Mouse (Mus musculus) layer of hippocampus, adult 18-20 months (tissue): ENCODE measurements around the gene Cwc27. TPM values are rescaled to one million over a fixed set of nuclear protein-coding genes. Genes with fewer than 3 reads are reported as not detected.

Source experiments
- DNase-seq, 2 experiments: peaks; one replicate each; pipeline ENCODE4 v3.0.0; 2022; ENCODE audit warnings: low spot score in 2 of 2
- total RNA-seq, 2 experiments: library from RNA; stranded (reverse); gene quantifications; 2 replicates each; pipeline ENCODE4 v1.2.3; 2021

The Cwc27 gene
- total RNA-seq, 2 experiments from 2014 or later, result 15.7 to 15.9 TPM

- DNase-seq, result no peak
These were observed 166.8 kb downstream of the Cwc27 start for GRCm38 (mm10) chr13:104650145-104650544.

- DNase-seq, result no peak
These were observed 171.0 kb downstream of the Cwc27 start for GRCm38 (mm10) chr13:104645778-104646425.

GRCm38 (mm10) chr13:104644185-104644584, 172.8 kb downstream of the Cwc27 start:
- DNase-seq, result no peak

GRCm38 (mm10) chr13:104640694-104641454, 176.1 kb downstream of the Cwc27 start:
- DNase-seq, result no peak

GRCm38 (mm10) chr13:104638988-104639387, 178.0 kb downstream of the Cwc27 start:
- no peak for DNase-seq

- DNase-seq, result no peak
These were observed 180.9 kb downstream of the Cwc27 start for GRCm38 (mm10) chr13:104635965-104636462.

- DNase-seq, result no peak
These were observed 182.2 kb downstream of the Cwc27 start for GRCm38 (mm10) chr13:104634708-104635107.

- peak in 1 of 2 experiments; percentile 23 for DNase-seq
These were observed 184.3 kb downstream of the Cwc27 start for GRCm38 (mm10) chr13:104632427-104633167.

- no peak for DNase-seq
These were observed 185.2 kb downstream of the Cwc27 start for GRCm38 (mm10) chr13:104631621-104632205.

GRCm38 (mm10) chr13:104630808-104631207, 186.1 kb downstream of the Cwc27 start:
- DNase-seq, result no peak

- no peak for DNase-seq
These were observed 187.3 kb downstream of the Cwc27 start for GRCm38 (mm10) chr13:104629621-104630020.

- no peak for DNase-seq
These were observed 188.9 kb downstream of the Cwc27 start for GRCm38 (mm10) chr13:104628019-104628418.

GRCm38 (mm10) chr13:104627169-104627909, 189.6 kb downstream of the Cwc27 start:
- DNase-seq, result no peak

- no peak for DNase-seq
These were observed 193.6 kb downstream of the Cwc27 start for GRCm38 (mm10) chr13:104623130-104623891.

- no peak for DNase-seq
These were observed 194.7 kb downstream of the Cwc27 start for GRCm38 (mm10) chr13:104622102-104622743.

GRCm38 (mm10) chr13:104620423-104620822, 196.5 kb downstream of the Cwc27 start:
- no peak for DNase-seq

- peak in 1 of 2 experiments; percentile 29 for DNase-seq
These were observed 197.2 kb downstream of the Cwc27 start for GRCm38 (mm10) chr13:104619503-104620288.

GRCm38 (mm10) chr13:104617201-104617600, 199.7 kb downstream of the Cwc27 start:
- DNase-seq, result no peak
